Mouse (Mus musculus): ENCODE measurements at regions not wholly inside any gene's neighbourhood (a gene's known extent, or its start where the extent isn't known, plus 50 kb on each side); places are given as distances from the start of the nearest gene placed in this dataset.

DNA sequence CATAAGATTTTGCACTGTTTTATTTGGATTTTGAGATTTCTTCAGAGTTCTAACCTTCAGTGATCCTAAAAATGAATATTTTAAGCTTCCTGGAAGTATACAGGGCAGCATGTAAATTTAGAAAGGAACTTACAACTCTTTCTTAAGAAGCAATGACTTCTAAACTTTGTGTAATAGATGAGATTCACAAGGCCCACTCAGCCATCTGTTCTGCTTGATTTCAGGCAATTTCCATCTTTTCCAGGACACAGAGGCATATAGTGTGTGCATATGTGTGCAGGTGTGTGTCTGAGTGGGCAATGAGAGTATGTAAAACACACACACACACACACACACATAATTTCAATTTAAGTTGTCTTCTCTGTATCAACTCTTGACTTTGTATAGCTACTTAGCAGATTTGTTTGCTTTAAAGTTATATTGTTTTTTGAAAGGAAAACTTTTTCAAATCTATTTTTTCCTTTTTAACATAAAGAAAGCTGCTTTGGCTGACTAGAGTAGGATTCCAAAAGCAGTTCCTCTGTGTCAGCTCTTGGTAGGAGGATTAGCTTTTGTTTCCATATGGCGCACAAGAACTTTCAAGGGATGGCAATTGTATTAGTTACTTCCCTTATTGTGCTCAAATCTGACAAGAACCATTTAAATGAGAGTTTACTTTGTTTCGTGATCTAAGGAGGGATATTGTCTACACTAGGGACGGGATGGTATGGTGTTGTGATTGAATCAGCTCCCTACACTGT is 387.6 kb downstream of the D3Ertd751e start:
- no peak for DNase-seq

DNA sequence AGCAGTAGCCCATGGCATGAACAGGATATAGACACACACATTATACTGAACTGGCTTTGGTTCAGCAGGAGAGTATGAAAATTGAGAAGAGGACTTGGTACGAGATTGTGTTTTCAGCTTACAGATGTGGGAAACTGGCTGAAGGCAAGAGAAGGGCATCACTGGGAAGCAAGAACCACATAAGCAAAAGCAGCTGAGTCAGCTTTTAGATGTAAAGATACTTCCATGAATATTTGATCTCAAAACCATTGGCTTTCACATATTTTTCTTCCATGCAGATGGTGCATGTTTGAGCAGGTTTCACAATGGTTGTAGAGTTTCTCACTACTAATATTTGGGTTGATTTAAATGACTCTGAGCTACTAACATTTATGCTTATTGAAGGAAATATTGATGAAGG is 389.9 kb downstream of the D3Ertd751e start:
- DNase-seq = no peak

DNA sequence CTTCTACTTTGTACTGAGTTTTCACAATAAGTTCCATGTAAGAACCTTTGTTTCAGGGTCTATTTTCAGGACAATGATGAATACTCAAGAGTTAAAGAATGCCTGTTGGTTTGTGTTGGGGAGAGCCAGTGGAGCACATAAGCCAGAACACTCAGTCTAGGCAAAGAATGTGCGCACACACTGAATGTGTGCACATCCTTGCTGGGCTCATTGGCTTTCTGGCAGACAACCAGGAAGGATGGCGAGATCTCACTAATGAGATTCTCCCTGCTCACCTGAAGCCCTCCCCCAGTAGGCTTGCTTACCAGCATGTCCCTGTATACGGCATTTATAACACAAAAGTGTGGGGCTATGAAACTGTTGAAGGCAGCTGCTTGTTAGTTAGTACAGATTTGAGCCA is 411.0 kb downstream of the D3Ertd751e start:
- no peak for DNase-seq

DNA sequence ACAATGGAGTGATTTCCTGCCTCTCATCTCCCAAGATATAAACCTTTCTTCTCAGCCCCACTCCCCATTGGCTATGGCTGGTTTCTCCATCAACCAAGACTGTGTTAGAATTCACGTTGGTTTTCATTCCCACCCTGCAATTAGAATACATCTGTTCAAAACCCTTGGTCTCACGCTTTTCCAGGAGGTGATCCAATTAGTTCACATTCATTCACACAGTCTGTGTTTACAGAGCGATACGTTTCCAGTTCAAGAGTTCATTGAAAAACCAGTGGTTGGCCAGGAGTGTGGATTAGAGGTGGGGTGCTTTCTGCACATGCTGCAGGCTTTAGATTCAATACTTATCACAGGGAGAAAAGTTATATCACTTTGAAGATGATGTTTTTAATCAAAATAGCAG is 412.5 kb downstream of the D3Ertd751e start:
- no peak for DNase-seq

DNA sequence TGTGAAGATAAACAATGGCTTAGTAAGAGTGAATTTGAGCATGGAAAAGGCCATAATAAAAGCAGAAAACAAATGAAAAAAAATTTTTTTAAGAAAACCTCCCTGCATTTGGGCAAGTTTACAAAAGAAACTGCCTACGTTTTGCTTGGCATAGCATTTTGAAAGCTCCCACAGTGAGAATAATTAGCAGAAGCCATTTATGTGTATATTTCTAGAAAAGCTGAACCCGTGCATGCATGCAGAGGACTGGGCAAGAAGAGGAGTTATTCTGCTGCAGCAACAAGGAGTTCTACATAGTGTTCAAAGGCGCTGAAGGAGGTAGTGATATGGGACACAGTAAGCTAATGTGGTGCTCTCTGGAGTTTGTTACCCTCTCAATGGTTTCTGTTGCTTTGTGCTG is 421.3 kb downstream of the D3Ertd751e start:
- DNase-seq = no peak

DNA sequence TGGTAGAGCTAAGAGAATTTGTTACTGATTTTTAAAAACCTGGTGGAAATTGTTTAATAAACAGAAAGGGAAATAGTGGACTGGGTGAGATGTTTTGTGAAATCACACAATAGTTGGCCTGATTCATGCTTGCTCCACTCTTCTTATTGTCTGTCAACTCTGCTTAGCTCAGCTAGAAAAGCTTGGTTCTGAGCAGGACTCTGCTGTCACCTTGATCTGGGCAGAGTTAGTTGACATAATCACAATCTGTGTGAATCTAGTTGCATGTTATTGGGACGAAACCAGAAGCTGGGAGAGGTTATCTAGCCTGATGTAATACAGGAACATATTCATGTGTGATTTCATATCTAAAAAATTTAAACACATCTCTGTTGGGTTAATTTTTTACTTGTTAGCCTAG is 456.8 kb downstream of the D3Ertd751e start:
- DNase-seq = no peak

DNA sequence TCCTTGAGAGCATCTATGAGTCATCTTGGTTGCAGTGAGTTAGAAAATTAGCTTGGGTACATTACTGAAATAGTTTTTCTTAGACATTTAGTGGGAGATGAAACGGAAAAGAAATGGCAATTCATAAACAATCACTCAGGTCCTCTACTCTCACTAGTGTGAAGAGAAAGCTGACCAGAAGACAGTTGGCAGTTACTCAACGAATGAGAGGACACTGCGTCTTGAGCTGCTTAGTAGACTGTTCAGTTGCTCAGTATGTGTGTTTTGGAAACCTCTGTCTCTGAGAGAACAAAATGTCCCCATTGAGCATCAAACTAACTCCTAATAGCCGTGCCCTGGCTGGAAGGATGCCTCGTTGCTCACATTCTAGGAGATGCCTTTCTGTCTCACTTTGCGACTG is 459.0 kb downstream of the D3Ertd751e start:
- DNase-seq = no peak

DNA sequence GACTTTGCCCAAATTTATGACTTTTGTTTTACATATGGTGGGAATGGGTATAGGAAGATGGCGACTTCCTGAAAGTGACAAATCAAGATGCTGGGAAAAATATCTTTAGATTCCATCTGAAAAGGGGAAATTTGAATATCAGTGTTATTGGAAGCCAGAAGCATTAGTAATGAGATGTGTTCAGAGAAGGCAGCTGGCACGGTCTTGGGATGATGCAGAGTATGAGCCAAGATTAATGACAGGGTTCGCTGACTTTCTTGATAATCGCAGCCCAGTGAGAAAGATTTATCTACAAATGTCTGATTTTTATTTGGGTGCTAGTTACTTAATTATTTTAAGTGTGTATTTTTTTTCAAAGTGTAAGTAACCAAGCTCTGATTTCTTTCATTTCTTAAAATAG is 463.2 kb downstream of the D3Ertd751e start:
- DNase-seq = no peak

DNA sequence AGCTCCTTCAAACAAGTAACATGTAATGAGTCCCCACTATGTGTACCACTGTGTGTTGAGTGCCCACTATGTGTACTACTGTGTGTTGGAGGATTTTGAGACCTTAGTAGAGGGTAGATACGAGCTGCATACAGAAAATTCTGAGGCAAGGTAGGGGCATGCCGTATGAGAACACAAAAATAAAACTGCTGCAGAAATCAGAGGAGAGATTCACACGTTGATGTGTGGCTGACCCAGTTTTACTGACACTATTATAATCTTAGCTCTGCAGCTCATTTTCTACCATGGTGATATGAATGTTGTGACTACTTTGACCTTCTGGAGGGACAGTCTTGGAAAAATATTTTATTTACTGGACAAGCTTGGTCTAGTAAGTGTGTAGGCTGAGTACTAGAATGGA is 469.0 kb downstream of the D3Ertd751e start:
- no peak for DNase-seq

DNA sequence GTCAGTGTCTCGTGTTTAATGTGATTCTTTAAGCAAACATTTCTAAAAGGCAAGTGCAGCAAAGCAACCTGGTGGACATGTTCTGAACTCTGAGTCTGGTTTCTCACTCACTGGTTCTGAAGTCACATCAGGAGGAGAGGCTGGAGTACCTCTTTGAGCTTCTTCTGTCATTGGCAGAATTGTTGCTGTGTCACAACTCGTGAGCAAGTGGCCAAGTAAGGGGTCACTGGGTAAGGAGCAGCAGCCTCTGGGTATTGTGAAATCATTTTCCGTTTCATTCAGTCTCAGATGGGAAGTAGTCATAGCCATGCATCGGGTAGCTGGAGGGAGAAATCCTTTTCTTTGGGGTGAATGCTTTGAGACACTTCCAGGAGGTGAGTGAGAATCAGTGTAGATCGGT is 470.0 kb downstream of the D3Ertd751e start:
- DNase-seq = no peak

DNA sequence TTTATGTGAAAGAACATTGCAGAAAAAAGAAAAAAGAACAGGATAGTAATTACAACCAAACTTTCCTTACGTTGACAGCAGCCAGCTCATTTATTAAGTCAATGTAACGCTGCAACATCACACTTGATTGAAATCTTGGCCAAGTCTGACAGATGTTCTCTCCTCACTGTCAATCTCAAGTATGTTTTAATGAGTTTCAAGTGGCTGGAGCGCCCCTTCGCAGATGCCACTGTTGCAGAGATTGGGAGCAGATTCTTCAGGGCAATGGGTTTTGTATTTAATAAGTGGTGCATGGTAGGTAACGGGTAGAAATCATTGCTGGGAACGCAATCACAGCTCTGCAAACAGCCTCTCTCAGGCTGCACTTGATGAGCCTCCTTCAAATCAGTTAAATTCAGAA is 470.8 kb downstream of the D3Ertd751e start:
- no peak for DNase-seq

DNA sequence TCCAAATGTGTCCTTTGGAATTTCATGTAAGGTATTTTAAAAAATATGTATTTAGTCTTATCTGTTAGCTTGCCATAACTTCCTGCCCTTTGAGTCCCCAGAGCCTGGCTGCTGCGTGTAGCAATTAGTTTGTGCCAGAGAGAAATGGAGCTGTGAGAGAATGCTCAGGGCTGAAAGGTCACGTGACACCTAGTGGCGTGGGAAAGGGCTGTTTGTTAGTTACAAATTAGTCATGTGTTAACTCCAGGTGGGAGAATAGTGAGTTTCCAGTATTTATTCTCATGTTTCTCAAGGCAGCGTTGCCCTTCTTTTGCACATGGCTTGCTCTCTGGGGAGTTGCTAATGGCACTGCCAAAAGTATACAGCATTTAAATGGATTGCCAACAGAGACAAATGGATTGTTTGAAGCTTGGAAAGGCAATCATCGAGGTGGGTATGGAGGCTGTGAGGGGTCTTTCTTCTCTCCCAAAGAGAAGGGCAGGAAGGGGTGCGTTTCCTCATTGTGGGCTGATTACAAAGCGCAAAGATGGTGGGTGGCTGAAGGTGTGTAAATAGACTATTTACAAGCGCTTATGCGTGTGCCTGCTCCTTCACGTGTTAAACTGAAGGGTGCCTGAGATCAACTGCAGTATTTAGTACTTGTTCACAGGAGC is 472.3 kb downstream of the D3Ertd751e start:
- DNase-seq = no peak

DNA sequence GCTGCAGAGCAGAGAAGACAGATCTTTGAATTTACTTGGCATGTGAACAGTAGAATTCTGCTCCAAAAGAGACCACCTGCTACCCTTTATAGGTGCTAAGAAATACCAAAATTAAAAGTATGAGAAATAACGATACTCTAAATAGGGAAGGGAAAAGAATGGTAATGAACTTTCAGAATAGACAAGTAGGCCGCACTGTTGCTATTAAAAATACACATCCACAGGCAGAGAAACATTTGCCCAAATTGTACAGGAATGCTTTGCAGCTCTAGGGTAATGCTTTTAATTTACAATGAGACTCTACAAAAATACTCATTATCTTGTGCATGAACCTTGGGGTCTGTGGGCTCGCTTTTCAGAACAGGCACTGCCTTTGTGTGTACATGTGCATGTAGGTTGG is 476.3 kb downstream of the D3Ertd751e start:
- no peak for DNase-seq

DNA sequence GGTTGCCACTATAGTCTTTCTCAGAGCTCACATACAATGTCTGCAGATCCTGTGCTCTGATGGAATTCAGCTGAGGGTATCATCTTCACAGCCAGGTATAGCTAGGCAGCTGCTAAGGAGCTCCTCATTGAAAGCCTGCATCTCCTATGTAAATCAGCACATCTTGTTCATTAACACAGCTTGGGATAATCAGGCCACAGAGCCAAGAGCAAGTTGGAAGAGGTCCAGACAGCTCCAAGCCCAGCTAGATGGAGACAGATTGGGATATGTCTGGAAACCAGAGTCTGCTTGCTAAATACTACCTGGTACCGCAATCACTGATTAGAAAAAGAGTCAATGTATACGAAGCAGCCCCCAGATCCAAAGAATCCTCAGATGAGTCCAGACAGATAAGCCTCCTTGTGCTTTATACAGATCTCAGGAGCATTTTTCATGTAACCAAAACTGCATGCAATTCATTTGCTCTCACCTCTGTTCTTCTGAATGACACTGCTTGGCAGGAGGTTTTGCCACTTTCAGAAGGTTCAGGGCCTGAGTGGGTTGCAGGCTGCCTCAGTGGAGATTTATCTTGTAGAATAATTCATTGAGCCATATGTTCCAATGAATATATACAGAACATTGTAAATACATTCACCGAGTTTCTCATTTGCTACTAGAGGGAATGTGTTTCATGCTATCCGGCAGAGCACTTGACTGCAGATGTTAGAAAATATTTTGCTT is 485.4 kb downstream of the D3Ertd751e start:
- peak; percentile 25 for DNase-seq

DNA sequence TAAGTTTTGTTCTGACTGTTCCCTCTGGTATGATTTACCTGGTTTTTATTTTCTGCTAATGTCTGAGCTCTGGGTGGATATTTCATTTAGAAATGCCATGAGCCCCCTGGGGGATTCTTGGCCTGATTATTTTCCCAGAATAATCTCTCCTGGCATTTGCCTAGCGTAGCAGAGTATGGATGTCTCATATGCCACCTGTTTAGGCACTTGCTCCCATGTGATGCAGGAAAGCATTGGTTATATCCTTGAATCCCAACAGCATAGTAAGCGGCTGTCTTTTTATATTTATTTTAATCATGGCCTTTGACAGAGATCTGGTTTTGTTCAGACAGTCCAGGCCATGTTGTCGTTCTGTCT is 486.0 kb downstream of the D3Ertd751e start:
- no peak for DNase-seq

DNA sequence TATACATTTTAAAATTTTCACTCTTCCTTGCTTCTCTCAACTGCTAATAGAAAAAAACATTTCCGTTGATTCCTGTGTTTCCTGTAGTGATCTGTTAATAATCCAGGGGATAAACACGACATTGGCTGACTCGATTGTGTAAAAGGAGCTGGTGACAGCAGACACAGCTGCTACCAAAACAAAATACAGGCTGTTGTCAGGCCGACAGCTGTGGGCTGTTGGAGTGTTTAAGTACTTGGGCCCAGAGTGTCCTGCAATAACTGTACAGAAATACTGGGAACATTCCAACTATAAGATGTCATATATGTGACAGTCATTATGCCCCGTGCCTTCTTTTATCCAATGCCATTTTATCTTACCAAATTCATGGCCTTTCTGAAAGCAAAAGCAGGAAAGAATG is 489.9 kb downstream of the D3Ertd751e start:
- DNase-seq = no peak

DNA sequence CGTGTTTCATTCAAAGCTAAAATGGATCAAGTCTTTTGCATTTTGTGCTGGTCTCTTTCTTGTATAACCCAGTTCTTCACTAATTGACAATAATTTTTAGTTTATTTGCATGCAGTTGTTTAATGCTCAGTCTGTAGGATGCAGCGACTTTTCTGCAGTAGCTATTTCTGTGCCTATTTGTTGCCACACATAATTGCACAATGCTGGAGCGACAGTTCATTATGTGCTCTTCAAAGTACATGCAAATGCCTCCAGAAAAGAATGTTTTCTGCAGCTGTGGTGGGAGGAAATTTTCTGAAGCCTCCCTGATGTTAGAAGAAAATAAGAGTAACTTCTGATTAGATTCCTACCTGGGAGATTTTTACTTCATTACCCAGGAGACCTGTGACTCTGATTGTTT is 491.3 kb downstream of the D3Ertd751e start:
- no peak for DNase-seq

DNA sequence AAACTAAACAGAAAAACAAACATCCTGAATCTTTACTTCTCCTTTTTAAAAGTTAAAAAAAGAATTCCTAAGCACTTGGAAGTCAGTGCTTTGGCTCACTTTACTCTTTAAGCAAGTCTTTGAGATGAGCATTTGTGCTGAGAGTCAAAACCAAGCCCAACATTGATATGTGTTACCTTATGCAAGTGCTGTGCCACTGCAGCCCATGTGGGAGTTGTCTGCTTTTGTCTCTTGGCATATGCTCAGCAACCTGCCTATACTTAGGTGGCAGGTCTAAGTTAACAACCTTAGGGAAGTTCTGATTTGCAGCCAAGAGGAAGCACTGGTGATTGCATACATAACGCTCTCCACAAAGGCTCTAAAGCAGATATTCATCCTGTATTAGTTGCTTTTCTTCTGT is 493.1 kb downstream of the D3Ertd751e start:
- DNase-seq = no peak

Data from cerebellum, adult 11 months (tissue).